Mouse (Mus musculus): ENCODE data around the gene Inava. TPM values are rescaled to one million over a fixed set of nuclear protein-coding genes. Genes with fewer than 3 reads are reported as not detected.

Inava gene
- total RNA-seq, 2 experiments from 2014 or later, result 4.8 to 5.9 TPM

- peak; percentile 76 for DNase-seq
- intact Hi-C loops (cut with DNase I), result loop anchor here (5.0 to 10.0 kb wide), 2 partner anchors 95 to 287 kb away; partner anchors contain the start of gene Gpr25
Measured at GRCm38 (mm10) chr1:136170109-136170508, 64.0 kb downstream of the Inava start.

GRCm38 (mm10) chr1:136167657-136168056, 66.4 kb downstream of the Inava start:
- intact Hi-C loops (cut with DNase I), result no loop called here
- no peak for DNase-seq

GRCm38 (mm10) chr1:136165436-136165835, 68.6 kb downstream of the Inava start:
- intact Hi-C loops (cut with DNase I), result no loop called here
- DNase-seq, result no peak

Other genes starting within 250 kb of the Inava start
- gene Igfn1, start 227.9 kb downstream of the Inava start, total RNA-seq (2021), result under 1 TPM; 0.08 to 0.10 TPM
- gene Tmem9, start 226.1 kb downstream of the Inava start, total RNA-seq (2021), result 10 to 100 TPM; 64.2 to 77.1 TPM
- 1 to 10 TPM; 1.2 to 1.3 TPM for gene Ascl5, start 183.5 kb downstream of the Inava start, total RNA-seq (2021)
- under 1 TPM; 0.60 to 0.95 TPM for gene Cacna1s, start 181.5 kb downstream of the Inava start, total RNA-seq (2021)
- gene Kif21b, start 102.9 kb downstream of the Inava start, total RNA-seq (2021), result 100 to 1,000 TPM; 320 to 326 TPM
- gene Mroh3, start 21.4 kb downstream of the Inava start, total RNA-seq (2021), result 1 to 10 TPM; 1.0 to 1.2 TPM
- 10 to 100 TPM; 10.2 to 11.5 TPM for gene Gpr25, start 26.6 kb upstream of the Inava start, total RNA-seq (2021)
- 100 to 1,000 TPM; 153 to 159 TPM for gene Camsap2, start 111.8 kb upstream of the Inava start, total RNA-seq (2021)
- 10 to 100 TPM; 11.2 to 14.1 TPM for gene Ddx59, start 181.0 kb upstream of the Inava start, total RNA-seq (2021)
- gene Kif14, start 232.1 kb upstream of the Inava start, total RNA-seq (2021), result 1 to 10 TPM; 1.5 to 2.1 TPM

Data from left cerebral cortex, postnatal 4 days (tissue).